Mouse (Mus musculus): ENCODE measurements at regions not wholly inside any gene's neighbourhood (a gene's known extent, or its start where the extent isn't known, plus 50 kb on each side); places are given as distances from the start of the nearest gene placed in this dataset.

DNA sequence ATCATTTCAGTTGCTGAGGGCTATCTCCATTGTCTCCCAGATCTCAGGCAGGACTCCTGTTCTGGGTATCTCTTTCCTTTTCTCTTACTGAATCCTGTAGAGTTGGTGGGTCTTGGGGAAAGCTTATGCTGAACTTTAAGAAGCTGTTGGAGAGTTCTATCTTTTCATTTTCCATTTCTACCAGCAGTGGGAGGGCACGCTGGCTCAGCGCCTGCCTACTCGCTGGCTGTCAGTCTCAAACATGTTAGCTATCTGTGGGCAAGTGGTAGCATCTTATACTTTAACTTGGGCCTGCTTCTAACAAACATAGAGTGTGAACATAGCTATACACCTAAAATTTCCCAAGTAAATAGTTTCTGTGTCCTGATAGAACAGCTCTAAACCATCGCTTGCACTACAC, 125.2 kb upstream of the Pum3 start:
- Histone ChIP-seq H3K4me2 (ENCODE audit: insufficient read depth, low read depth, poor library complexity, severe bottlenecking) (no peak overlapping the region), H3K79me2 (replicated peaks; ENCODE audit: control insufficient read depth, extremely low read depth, insufficient read depth, poor library complexity, severe bottlenecking) (no peaks in the 10 kb centered on the region), H3K27ac (ENCODE audit: insufficient read depth, low read depth) (no peak overlapping the region), H3K4me1 (ENCODE audit: control insufficient read depth in 1 of 2, insufficient read depth in 2 of 2) (no peaks in the 10 kb centered on the region), H3K27me3 (replicated peaks) (no peaks in the 10 kb centered on the region), H3K36me3 (replicated peaks in 1 of 2; ENCODE audit: control insufficient read depth in 1 of 2, insufficient read depth in 1 of 2, low read length in 1 of 2) (no peaks in the 10 kb centered on the region), H3K4me3 (replicated peaks in 1 of 3; ENCODE audit: low read depth in 2 of 3, low read length in 2 of 3, poor library complexity in 1 of 3) (no peak overlapping the region), H3K9ac (ENCODE audit: insufficient read depth, low read depth) (no peak overlapping the region), H3K9me3 (replicated peaks; ENCODE audit: low read length) (no peaks in the 10 kb centered on the region)
- in situ Hi-C loops (cut with MboI; ENCODE audit: low pct_ligation_motif_present, low pct_unique_long_range_greater_than_20kb, low sequenced_read_pairs): no loop called here
- dilution Hi-C loops (cut with MboI; ENCODE audit: extremely low pct_ligation_motif_present, extremely low pct_unique_long_range_greater_than_20kb, low sequenced_read_pairs): no loop called here
- no peak for DNase-seq (ENCODE audit: extremely low read depth)
- TF ChIP-seq ZMIZ1 (IDR thresholded peaks at IDR 0.05; ENCODE audit: low read depth, low read length): no peak
- no peak for TF ChIP-seq SIN3A (IDR thresholded peaks at IDR 0.05; ENCODE audit: low read length)
- TF ChIP-seq CTCF (conservative IDR thresholded peaks at IDR 0.05 in 1 of 2, IDR thresholded peaks at IDR 0.05 in 1 of 2; ENCODE audit: low read depth in 2 of 2, low read length in 2 of 2): no peak
- TF ChIP-seq JUND (conservative IDR thresholded peaks at IDR 0.05; ENCODE audit: low read depth, low read length): no peak
- no peak for TF ChIP-seq ELF1 (IDR thresholded peaks at IDR 0.05; ENCODE audit: low read depth, low read length)
- TF ChIP-seq RCOR1 (conservative IDR thresholded peaks at IDR 0.05; ENCODE audit: low read depth, low read length): no peak
- no peak for TF ChIP-seq E2F4 (IDR thresholded peaks at IDR 0.05; ENCODE audit: insufficient replicate concordance, low read depth, low read length)
- TF ChIP-seq PAX5 (IDR thresholded peaks at IDR 0.05; ENCODE audit: low read length): no peak
- no peak for TF ChIP-seq ZKSCAN1 (IDR thresholded peaks at IDR 0.05; ENCODE audit: borderline replicate concordance, low read depth, low read length)
- no peak for TF ChIP-seq ETS1 (conservative IDR thresholded peaks at IDR 0.05; ENCODE audit: low read depth, low read length)
- TF ChIP-seq POLR2AphosphoS2 (IDR thresholded peaks at IDR 0.05; ENCODE audit: low read depth, low read length): no peak
- TF ChIP-seq TBP (conservative IDR thresholded peaks at IDR 0.05; ENCODE audit: low read depth, low read length): no peak

DNA sequence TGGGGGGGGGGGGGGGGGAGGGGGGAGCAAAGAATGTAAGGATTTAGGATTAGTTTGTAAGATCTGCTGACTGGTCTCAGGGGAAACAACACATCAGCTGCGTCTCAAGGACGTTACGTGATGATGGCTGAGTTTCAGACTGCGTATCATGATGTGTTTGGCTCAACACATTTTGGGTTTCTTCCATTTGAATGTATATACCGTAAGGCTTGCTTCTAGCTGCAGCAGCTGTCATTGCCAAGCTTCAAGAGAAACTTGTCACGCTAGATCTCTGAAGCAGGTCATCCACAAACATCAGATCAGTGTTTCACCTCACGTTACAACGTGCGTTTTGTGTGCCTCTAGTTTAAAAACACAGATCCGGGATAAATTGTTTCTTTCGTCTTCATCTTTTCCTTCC, 123.6 kb upstream of the Pum3 start:
- TF ChIP-seq POLR2A (IDR thresholded peaks at IDR 0.05; ENCODE audit: low read depth, low read length) (no peak), MEF2A (IDR thresholded peaks at IDR 0.05; ENCODE audit: borderline replicate concordance, low read depth, low read length) (no peak), MAX (IDR thresholded peaks at IDR 0.05; ENCODE audit: low read length) (no peak), JUND (conservative IDR thresholded peaks at IDR 0.05; ENCODE audit: low read depth, low read length) (no peak), JUN (IDR thresholded peaks at IDR 0.05; ENCODE audit: insufficient read depth, low read depth, low read length) (no peak), HCFC1 (IDR thresholded peaks at IDR 0.05; ENCODE audit: low read depth, low read length) (no peak), ETS1 (conservative IDR thresholded peaks at IDR 0.05; ENCODE audit: low read depth, low read length) (no peak), RAD21 (IDR thresholded peaks at IDR 0.05; ENCODE audit: low read depth, low read length) (no peak), USF2 (conservative IDR thresholded peaks at IDR 0.05; ENCODE audit: low read depth, low read length) (no peak), GABPA (IDR thresholded peaks at IDR 0.05; ENCODE audit: insufficient replicate concordance, low read depth, low read length) (no peak), KAT2A (IDR thresholded peaks at IDR 0.05; ENCODE audit: insufficient replicate concordance, low read length) (no peak), BHLHE40 (IDR thresholded peaks at IDR 0.05; ENCODE audit: low read depth, low read length) (no peak), TCF12 (IDR thresholded peaks at IDR 0.05; ENCODE audit: low read depth, low read length) (no peak), SMC3 (IDR thresholded peaks at IDR 0.05; ENCODE audit: low read depth, low read length) (no peak), MAZ (IDR thresholded peaks at IDR 0.05; ENCODE audit: low read depth, low read length) (no peak), MAFK (IDR thresholded peaks at IDR 0.05; ENCODE audit: insufficient replicate concordance, low read length) (no peak), ELF1 (IDR thresholded peaks at IDR 0.05; ENCODE audit: low read depth, low read length) (no peak), ZC3H11A (IDR thresholded peaks at IDR 0.05; ENCODE audit: low read depth, low read length) (no peak), ZMIZ1 (IDR thresholded peaks at IDR 0.05; ENCODE audit: low read depth, low read length) (no peak), USF1 (IDR thresholded peaks at IDR 0.05; ENCODE audit: low read depth, low read length) (no peak)
- dilution Hi-C loops (cut with MboI; ENCODE audit: extremely low pct_ligation_motif_present, extremely low pct_unique_long_range_greater_than_20kb, low sequenced_read_pairs) (no loop called here), in situ Hi-C loops (cut with MboI; ENCODE audit: low pct_ligation_motif_present, low pct_unique_long_range_greater_than_20kb, low sequenced_read_pairs) (no loop called here)
- H3K4me1 ChIP-seq (ENCODE audit: control insufficient read depth in 1 of 2, insufficient read depth in 2 of 2): no peaks in the 10 kb centered on the region
- no peak overlapping the region for H3K4me3 ChIP-seq (replicated peaks in 1 of 3; ENCODE audit: low read depth in 2 of 3, low read length in 2 of 3, poor library complexity in 1 of 3)
- H3K27ac ChIP-seq (ENCODE audit: insufficient read depth, low read depth): no peak overlapping the region
- H3K4me2 ChIP-seq (ENCODE audit: insufficient read depth, low read depth, poor library complexity, severe bottlenecking): no peak overlapping the region
- H3K9me3 ChIP-seq (replicated peaks; ENCODE audit: low read length): no peaks in the 10 kb centered on the region
- no peak for DNase-seq (ENCODE audit: extremely low read depth)
- H3K27me3 ChIP-seq (replicated peaks): no peaks in the 10 kb centered on the region
- H3K9ac ChIP-seq (ENCODE audit: insufficient read depth, low read depth): no peak overlapping the region
- H3K79me2 ChIP-seq (replicated peaks; ENCODE audit: control insufficient read depth, extremely low read depth, insufficient read depth, poor library complexity, severe bottlenecking): no peaks in the 10 kb centered on the region
- H3K36me3 ChIP-seq (replicated peaks in 1 of 2; ENCODE audit: control insufficient read depth in 1 of 2, insufficient read depth in 1 of 2, low read length in 1 of 2): no peaks in the 10 kb centered on the region

Data from CH12.LX (cell line).